Mouse (Mus musculus): ENCODE measurements at regions not wholly inside any gene's neighbourhood (a gene's known extent, or its start where the extent isn't known, plus 50 kb on each side); places are given as distances from the start of the nearest gene placed in this dataset.

GRCm38 (mm10) chr1:57188796-57189319 lies 188.6 kb upstream of the 1700066M21Rik start:
- no peak for DNase-seq

GRCm38 (mm10) chr1:57201274-57201673 lies 176.1 kb upstream of the 1700066M21Rik start:
- DNase-seq: no peak

- DNase-seq: no peak
Observed at GRCm38 (mm10) chr1:57204331-57204730, 173.1 kb upstream of the 1700066M21Rik start.

- DNase-seq: peak; percentile 84 to 89
Observed at GRCm38 (mm10) chr1:57205198-57205987, 172.0 kb upstream of the 1700066M21Rik start.

- peak in 1 of 2 experiments; percentile 43 for DNase-seq
Observed at GRCm38 (mm10) chr1:57206496-57206895, 170.9 kb upstream of the 1700066M21Rik start.

GRCm38 (mm10) chr1:57206944-57207343 lies 170.5 kb upstream of the 1700066M21Rik start:
- no peak for DNase-seq

- no peak for DNase-seq
Observed at GRCm38 (mm10) chr1:57208415-57208814, 169.0 kb upstream of the 1700066M21Rik start.

- DNase-seq: no peak
Observed at GRCm38 (mm10) chr1:57209281-57209680, 168.1 kb upstream of the 1700066M21Rik start.

- no peak for DNase-seq
Observed at GRCm38 (mm10) chr1:57211046-57211445, 166.4 kb upstream of the 1700066M21Rik start.

- peak; percentile 59 to 66 for DNase-seq
Observed at GRCm38 (mm10) chr1:57213428-57213874, 164.0 kb upstream of the 1700066M21Rik start.

- DNase-seq: no peak
Observed at GRCm38 (mm10) chr1:57214266-57214665, 163.2 kb upstream of the 1700066M21Rik start.

GRCm38 (mm10) chr1:57217656-57218055 lies 159.8 kb upstream of the 1700066M21Rik start:
- DNase-seq: no peak

- no peak for DNase-seq
Observed at GRCm38 (mm10) chr1:57218127-57218526, 159.3 kb upstream of the 1700066M21Rik start.

- no peak for DNase-seq
Observed at GRCm38 (mm10) chr1:57218616-57219015, 158.8 kb upstream of the 1700066M21Rik start.

GRCm38 (mm10) chr1:57224425-57225104 lies 152.9 kb upstream of the 1700066M21Rik start:
- DNase-seq: peak; percentile 94 to 95

- no peak for DNase-seq
Observed at GRCm38 (mm10) chr1:57243607-57244408, 133.6 kb upstream of the 1700066M21Rik start.

GRCm38 (mm10) chr1:57259626-57260025 lies 117.8 kb upstream of the 1700066M21Rik start:
- DNase-seq: no peak

- DNase-seq: no peak
Observed at GRCm38 (mm10) chr1:57265012-57265760, 112.2 kb upstream of the 1700066M21Rik start.

GRCm38 (mm10) chr1:57266695-57267094 lies 110.7 kb upstream of the 1700066M21Rik start:
- peak; percentile 47 to 57 for DNase-seq

GRCm38 (mm10) chr1:57267851-57268250 lies 109.6 kb upstream of the 1700066M21Rik start:
- DNase-seq: peak in 1 of 2 experiments; percentile 18

- DNase-seq: peak; percentile 90 to 91
Observed at GRCm38 (mm10) chr1:57269679-57270354, 107.6 kb upstream of the 1700066M21Rik start.

Data from cerebellum, postnatal 10 days (tissue).